11 mouse cellular contexts compared by ENCODE assay signal in the genomic region with DNA sequence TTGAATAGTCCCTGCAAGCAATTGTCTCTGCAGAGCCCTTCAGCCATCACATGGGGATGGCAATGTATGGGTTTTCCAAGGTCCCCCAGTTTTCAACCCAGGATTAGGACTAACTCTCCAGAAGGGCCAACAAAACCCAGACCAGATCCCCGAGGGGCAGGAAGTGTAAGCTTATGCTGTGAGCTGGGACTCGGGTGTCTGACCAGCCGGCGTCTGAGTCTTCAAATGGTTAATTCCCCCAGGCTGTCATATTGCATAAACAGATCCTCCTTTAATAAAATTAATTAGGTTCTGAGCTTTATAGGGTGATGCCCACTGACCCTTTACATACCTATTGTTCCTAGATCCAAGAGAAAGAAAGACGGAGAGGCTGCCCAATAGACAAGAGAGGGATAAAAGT. TPM values are rescaled to one million over a fixed set of nuclear protein-coding genes. Genes with fewer than 3 reads are reported as not detected.
DNase-seq lines count a peak whose midpoint lies in the region; ATAC-seq and TF ChIP-seq lines count a peak whose summit lies in the region.
"Had no signal": no experiment of that assay in that cellular context is flagged by ENCODE, and none has a peak within 500 bp of the region (broad histone marks: within the 10 kb centered on the region; RNA-seq: fewer than 3 reads in every experiment).

No protein-coding gene starts in this region.

- 14% methylated on average over 5 of the region's 5 CpGs for WGBS in heart, embryonic 15.5 days
- WGBS in embryonic facial prominence, embryonic 13.5 days = 6% methylated on average over 5 of the region's 5 CpGs
- 18% methylated on average over 5 of the region's 5 CpGs for WGBS in intestine, embryonic 15.5 days
- WGBS in cerebellum, adult 2 months = 15% methylated on average over 5 of the region's 5 CpGs

- no peaks in the 10 kb centered on the region for H3K36me3 ChIP-seq in heart, embryonic 15.5 days
- no peaks in the 10 kb centered on the region for H3K36me3 ChIP-seq in embryonic facial prominence, embryonic 13.5 days
- no peaks in the 10 kb centered on the region for H3K36me3 ChIP-seq in intestine, embryonic 15.5 days

- H3K9ac ChIP-seq in heart, embryonic 15.5 days = no peak overlapping the region
- peak overlapping the region; percentile 61; the same call in 1 of the 2 replicates for H3K9ac ChIP-seq in embryonic facial prominence, embryonic 13.5 days
- H3K9ac ChIP-seq in intestine, embryonic 15.5 days = no peak overlapping the region
- H3K9ac ChIP-seq: liver, embryonic 14.5 days had no signal

- H3K9me3 ChIP-seq in heart, embryonic 15.5 days (replicated peaks) = no peaks in the 10 kb centered on the region
- H3K9me3 ChIP-seq in embryonic facial prominence, embryonic 13.5 days = no peaks in the 10 kb centered on the region
- no peaks in the 10 kb centered on the region for H3K9me3 ChIP-seq in intestine, embryonic 15.5 days

- no peak for DNase-seq in heart, adult 8-10 months (ENCODE audit: low spot score)
- DNase-seq in neural tube, embryonic 10.5 days (ENCODE audit: extremely low spot score, low spot score) = peak; percentile 30
- no peak for DNase-seq in right cerebral cortex, postnatal 14 days
- DNase-seq in layer of hippocampus, adult 11-12 months (ENCODE audit: low spot score) = no peak
- DNase-seq in cerebellum, adult 2 months = no peak
- DNase-seq: cerebellum, adult 9-10 months; heart, postnatal 4 days had no signal

- no peak overlapping the region for H3K27ac ChIP-seq in heart, embryonic 15.5 days
- H3K27ac ChIP-seq in embryonic facial prominence, embryonic 13.5 days = no peak overlapping the region
- H3K27ac ChIP-seq in intestine, embryonic 15.5 days = no peak overlapping the region
- H3K27ac ChIP-seq in cerebellum, adult 2 months (ENCODE audit: insufficient read depth, low read length) = no peak overlapping the region
- H3K27ac ChIP-seq: liver, embryonic 14.5 days had no signal

- TF ChIP-seq CTCF in cerebellum, adult 2 months (IDR thresholded peaks at IDR 0.05; ENCODE audit: borderline replicate concordance, insufficient read depth, low read depth, low read length) = no peak

- H3K4me1 ChIP-seq in heart, embryonic 15.5 days (replicated peaks) = peaks cover 11% of the 10 kb centered on the region
- H3K4me1 ChIP-seq in embryonic facial prominence, embryonic 13.5 days = peaks cover 14% of the 10 kb centered on the region
- H3K4me1 ChIP-seq in intestine, embryonic 15.5 days (replicated peaks) = peaks cover 5% of the 10 kb centered on the region; the same call in 1 of the 2 replicates
- H3K4me1 ChIP-seq in cerebellum, adult 2 months (ENCODE audit: control insufficient read depth, insufficient read depth, low read length) = no peaks in the 10 kb centered on the region

- peak overlapping the region; percentile 40 for H3K4me3 ChIP-seq in heart, embryonic 15.5 days
- peak overlapping the region; percentile 40 for H3K4me3 ChIP-seq in embryonic facial prominence, embryonic 13.5 days
- H3K4me3 ChIP-seq in intestine, embryonic 15.5 days (replicated peaks) = peak overlapping the region; percentile 26
- no peak overlapping the region for H3K4me3 ChIP-seq in cerebellum, adult 2 months (replicated peaks; ENCODE audit: insufficient read depth, low read depth, low read length)

- ATAC-seq in heart, embryonic 15.5 days (replicated peaks; ENCODE audit: insufficient number of reproducible peaks, insufficient read depth, low FRiP score, low read depth) = no peak
- no peak for ATAC-seq in embryonic facial prominence, embryonic 13.5 days (ENCODE audit: insufficient number of reproducible peaks, insufficient read depth, low FRiP score, low TSS enrichment, low read depth)
- no peak for ATAC-seq in intestine, embryonic 15.5 days

- H3K27me3 ChIP-seq in heart, embryonic 15.5 days = peaks cover 39% of the 10 kb centered on the region
- H3K27me3 ChIP-seq in embryonic facial prominence, embryonic 13.5 days = no peaks in the 10 kb centered on the region
- H3K27me3 ChIP-seq in intestine, embryonic 15.5 days (replicated peaks) = peaks cover 2% of the 10 kb centered on the region; the same call in 1 of the 2 replicates
- H3K27me3 ChIP-seq in cerebellum, adult 2 months (ENCODE audit: control insufficient read depth, insufficient read depth, low read length) = peaks cover 2% of the 10 kb centered on the region; the same call in 1 of the 2 replicates

- peak overlapping the region; percentile 63 for H3K4me2 ChIP-seq in heart, embryonic 15.5 days
- H3K4me2 ChIP-seq in embryonic facial prominence, embryonic 13.5 days = peak overlapping the region; percentile 71
- peak overlapping the region; percentile 58 for H3K4me2 ChIP-seq in intestine, embryonic 15.5 days (replicated peaks)

- TF ChIP-seq POLR2A in cerebellum, adult 2 months (IDR thresholded peaks at IDR 0.05; ENCODE audit: borderline replicate concordance, insufficient read depth, low read length) = no peak

RNA-seq across cellular contexts. Expression of gene A830031A19Rik, which starts 14.4 kb away (rescaled TPM):
- not detected in 2 replicates for polyA plus RNA-seq in heart, embryonic 15.5 days (2015; fragmentation: Nextera tagmentation; extraction: Ambion mirVana)
- not detected for total RNA-seq in heart, adult 8-10 months (2022)
- polyA plus RNA-seq in embryonic facial prominence, embryonic 13.5 days (2015; fragmentation: Nextera tagmentation; extraction: Ambion mirVana) = not detected in 2 replicates
- not detected in 2 replicates for polyA plus RNA-seq in intestine, embryonic 15.5 days (2015; fragmentation: Nextera tagmentation; extraction: Ambion mirVana)
- 0.21 TPM in 1 of 2 replicates, not detected in the other for polyA plus RNA-seq in cerebellum, adult 2 months (2012; rRNA removed)
- total RNA-seq: heart, postnatal 4 days had no signal
- polyA plus RNA-seq: liver, embryonic 14.5 days had no signal

RNA-seq across cellular contexts. Expression of gene Bcl11a, which starts 17.4 kb away (rescaled TPM):
- 14.0 and 15.5 TPM in 2 replicates for polyA plus RNA-seq in heart, embryonic 15.5 days (2015; fragmentation: Nextera tagmentation; extraction: Ambion mirVana)
- total RNA-seq in heart, adult 8-10 months (2022) = 1 to 10 TPM; 2.6 to 4.0 (median 2.9) TPM
- 70.0 and 79.1 TPM in 2 replicates for polyA plus RNA-seq in embryonic facial prominence, embryonic 13.5 days (2015; fragmentation: Nextera tagmentation; extraction: Ambion mirVana)
- 17.3 and 19.7 TPM in 2 replicates for polyA plus RNA-seq in intestine, embryonic 15.5 days (2015; fragmentation: Nextera tagmentation; extraction: Ambion mirVana)
- polyA plus RNA-seq in cerebellum, adult 2 months (2012; rRNA removed) = 9.5 and 10.4 TPM in 2 replicates
